Mouse (Mus musculus) thymus, postnatal 10 days (tissue): Measurements from ENCODE around the gene Trub2.
"Not testable (repeated sequence)": the region's sequence is repeated elsewhere in the genome, so short reads cannot be mapped to it uniquely, and the experiment has no call there.

Source experiments
- DNase-seq, 2 experiments: peaks; one replicate each; pipeline ENCODE4 v3.0.0; 2021; ENCODE audit warnings: low spot score in 2 of 2

The Trub2 gene

DNA sequence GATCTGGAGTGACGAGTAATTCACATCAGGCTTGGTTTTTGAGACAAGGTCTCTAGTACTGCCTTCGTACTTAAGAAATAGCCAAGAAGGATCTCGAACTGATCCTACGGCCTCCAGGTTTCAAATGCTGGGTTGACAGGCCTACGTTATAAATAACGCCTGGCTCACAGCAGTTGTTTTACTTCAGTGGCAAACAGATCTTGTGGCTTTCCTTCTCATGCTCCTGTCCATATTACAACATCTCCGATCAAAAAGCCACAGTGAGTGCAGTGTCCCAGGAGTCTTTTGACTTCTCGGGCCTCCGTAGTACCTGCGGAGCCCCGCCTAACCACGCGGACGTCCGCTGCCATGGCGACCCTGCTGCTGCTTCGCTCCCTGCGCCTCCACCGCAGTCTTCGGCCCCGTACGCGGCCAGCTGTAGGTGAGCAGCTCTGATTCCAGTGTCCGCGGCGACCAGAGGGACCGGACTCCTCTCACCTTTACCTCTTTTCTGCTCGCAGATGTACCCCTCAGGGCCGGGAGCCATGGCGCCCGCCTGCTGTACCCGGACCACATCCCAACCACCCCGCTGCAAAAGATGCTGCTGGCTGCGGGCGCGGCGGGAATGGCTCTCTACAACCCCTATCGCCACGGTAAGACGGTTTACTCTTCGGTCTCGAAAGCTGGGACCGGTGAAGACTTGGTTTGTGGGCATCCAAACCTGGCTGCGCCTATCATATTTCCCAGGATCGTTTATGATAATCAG, at the start of gene Trub2:
Trub2 (minus strand) TSS at position 566 of the 745 bp plus-strand sequence.
- peak; percentile 67 to 72 for DNase-seq

DNA sequence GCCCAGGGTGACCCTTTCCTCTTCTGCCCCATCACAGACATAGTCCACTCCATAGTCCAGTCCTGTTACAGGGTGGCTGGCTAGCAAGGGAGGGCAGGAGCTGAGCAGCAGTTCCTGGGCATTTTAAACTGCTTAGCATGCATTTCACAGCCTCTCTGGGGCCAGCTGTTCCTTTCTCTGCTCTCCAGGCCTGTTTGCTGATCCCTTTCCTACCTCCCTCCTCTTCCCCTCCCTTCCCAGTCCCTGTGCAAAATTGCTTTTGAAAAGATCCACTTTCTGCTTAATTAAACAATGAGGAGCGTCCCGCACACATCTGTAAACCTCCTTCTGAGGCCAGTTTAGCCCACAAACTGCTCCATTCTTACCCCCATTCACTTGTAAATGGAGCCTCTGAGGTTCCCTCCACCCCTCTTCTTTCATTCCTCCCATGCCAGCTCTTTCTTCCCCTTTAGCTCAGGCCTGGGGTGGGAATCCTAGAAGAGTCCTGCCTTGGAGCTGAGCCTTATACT, 47.1 kb upstream of the Trub2 start:
- no peak for DNase-seq

DNA sequence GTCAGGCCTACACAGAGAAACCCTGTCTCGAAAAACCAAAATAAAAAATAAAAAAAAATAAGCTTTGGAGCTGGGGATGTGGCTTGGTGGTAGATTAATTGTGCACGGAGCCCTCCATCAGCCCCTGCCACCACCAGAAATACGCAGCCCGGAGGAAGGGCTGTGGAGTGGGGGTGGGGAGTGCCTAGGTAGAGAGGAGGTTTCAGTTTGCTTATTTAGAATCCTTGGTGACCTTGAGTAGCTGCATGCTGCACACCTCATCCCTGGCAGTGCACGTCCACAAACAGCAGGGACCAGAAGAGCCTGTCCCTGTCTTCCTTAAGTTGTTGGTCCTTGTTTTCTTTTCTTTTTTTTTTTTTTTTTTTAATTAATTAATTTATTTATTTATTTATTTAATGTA, 45.5 kb upstream of the Trub2 start:
- DNase-seq: no peak

- DNase-seq: no peak
Measured at GRCm38 (mm10) chr2:29831106-29831505, 42.8 kb upstream of the Trub2 start.

DNA sequence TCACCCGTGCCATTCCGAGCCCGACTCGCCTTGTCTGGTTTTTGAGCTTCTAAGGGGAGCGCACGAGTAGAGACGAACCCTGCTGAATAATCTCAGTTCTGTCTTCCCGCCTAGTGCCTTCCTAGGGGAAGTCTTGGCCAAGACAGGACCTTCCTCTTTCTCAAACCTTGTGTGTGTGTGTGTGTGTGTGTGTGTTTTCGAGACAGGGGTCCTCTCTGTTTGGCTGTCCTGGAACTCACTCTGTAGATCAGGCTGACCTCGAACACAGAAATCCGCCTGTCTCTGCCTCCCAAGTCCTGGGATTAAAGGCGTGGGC, 39.4 kb upstream of the Trub2 start:
- no peak for DNase-seq

GRCm38 (mm10) chr2:29826926-29827708, 38.8 kb upstream of the Trub2 start:
- peak; percentile 85 to 89 for DNase-seq

DNA sequence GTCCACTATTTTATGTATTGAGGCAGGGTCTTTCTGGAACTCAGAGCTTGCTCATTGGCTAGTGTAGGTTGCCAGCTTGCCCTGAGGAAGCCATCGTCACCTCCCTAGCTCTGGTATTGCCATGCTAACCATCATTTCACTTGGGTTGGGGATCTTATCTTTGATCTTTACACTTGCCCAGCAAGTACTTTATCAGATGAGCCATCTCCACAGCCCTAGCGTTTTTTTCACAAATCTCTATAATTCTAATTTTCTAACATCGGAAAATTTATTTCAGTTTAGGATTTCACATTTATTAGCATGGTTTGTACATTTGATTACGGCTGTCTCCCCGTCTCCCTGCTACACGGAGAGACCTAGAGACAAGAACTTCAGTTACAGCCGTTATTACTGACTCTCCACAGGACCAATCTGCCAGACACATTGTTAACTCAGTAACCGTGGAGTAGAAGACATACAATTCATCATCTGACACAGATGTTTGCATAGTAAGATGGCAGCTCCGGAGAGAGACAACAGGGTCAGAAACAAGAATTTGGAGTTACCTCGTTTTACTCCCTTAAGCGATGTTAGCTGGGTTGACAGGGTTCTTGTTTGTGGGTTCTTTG, 38.1 kb upstream of the Trub2 start:
- DNase-seq: no peak

DNA sequence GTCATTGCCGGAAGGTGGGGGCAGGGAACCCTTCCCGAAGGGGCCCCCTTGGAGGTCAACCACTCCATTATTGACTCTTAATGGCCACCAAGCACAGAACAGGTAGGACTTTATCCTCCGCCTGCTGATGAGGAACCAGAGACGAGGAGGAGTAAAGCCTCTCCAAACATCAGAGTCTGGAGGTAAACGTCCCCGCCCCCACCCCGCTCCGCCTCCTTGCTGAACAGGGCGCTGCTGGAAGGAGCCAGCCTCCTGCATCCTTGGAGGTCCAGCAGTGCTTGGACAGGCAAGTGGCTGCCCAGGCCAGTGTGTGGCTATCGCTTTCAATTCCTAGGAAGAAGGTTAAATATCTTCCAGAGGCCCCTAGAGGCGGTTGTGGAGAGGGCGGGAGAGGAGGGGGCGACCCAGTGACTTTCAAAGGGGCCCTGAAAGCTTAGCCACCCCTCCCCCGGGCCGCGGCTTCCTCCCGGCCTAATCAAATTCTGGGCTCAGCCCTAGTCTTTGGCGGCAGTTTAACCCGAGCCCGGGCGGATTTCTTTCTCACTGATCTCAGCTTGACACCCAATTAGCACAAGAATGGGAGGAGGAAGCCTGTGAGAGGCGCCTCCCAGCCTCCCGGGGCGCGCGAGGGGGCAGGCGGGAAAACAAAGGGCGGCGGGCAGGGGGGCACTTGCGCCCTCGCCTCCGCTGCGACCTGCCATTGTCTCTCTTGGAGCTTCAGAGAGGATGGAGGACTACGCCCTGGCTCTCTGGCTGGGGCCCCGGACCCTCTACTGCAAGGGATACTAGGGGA, 31.9 kb upstream of the Trub2 start, which contains the start of gene Urm1:
Urm1 (plus strand) TSS at position 51 of the 793 bp plus-strand sequence.
- peak; percentile 60 to 68 for DNase-seq

DNA sequence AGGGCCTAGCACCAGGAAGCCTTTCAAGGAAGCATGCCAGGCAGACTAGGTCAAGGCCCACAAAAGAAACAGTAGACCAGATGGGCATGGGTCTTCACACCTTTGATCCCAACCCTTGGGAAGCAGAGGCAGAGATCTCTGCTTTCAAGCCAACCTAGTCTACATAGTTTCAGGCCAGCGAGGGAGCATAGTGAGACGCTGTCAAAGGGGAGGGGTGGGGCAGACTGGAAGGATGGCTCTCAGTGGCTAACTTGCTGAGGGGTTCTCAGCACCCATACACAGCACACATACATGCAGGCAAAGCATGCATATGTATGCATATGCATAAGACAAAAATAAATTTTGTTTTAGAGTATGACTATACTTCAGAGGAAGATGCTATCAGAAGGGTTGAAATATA, 31.1 kb upstream of the Trub2 start:
- no peak for DNase-seq

DNA sequence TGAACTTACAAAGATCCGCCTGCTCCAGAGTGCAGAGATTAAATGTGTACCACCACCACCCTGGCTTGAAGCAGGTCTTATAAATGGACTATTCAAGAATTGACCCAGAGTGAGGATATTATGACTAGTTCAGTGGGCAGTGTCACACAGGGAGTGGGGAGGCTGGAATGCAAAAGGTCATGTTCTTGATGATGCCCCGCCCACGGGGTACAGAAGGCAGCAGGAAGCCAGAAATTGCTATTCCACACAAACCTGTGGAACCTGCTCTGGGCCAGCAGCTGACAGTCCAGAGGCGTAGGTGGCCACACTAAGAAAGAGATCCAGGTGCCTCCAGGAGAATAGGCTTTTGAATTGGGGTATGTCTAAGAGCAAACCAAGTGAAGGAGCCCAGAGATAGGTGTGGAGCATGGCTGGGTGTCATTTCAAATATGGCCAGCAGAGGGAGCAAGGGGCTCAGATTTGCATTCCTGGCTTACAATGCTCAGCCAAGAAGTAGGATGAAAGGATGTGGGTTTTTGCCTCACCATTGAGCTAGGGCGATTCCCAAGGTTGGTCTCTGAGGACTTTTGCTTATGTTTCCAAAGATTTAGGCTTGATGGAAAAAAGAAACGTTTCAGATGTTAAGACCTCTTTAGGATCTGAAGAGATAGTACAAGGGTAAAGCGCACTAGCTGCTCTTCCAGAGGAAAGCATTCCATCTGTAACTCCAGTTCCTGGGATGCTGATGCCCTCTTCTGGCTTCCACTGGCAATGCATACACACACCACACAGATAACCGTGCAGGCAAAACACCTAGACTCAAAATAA, 29.3 kb upstream of the Trub2 start:
- peak; percentile 51 to 81 for DNase-seq

DNA sequence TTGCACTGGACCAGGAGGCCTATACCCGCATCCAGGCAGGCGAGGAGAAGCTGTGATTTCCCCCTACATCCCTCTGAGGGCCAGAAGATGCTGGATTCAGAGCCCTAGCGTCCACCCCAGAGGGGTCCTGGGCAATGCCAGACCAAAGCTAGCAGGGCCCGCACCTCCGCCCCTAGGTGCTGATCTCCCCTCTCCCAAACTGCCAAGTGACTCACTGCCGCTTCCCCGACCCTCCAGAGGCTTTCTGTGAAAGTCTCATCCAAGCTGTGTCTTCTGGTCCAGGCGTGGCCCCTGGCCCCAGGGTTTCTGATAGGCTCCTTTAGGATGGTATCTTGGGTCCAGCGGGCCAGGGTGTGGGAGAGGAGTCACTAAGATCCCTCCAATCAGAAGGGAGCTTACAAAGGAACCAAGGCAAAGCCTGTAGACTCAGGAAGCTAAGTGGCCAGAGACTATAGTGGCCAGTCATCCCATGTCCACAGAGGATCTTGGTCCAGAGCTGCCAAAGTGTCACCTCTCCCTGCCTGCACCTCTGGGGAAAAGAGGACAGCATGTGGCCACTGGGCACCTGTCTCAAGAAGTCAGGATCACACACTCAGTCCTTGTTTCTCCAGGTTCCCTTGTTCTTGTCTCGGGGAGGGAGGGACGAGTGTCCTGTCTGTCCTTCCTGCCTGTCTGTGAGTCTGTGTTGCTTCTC, 27.5 kb upstream of the Trub2 start:
- no peak for DNase-seq

DNA sequence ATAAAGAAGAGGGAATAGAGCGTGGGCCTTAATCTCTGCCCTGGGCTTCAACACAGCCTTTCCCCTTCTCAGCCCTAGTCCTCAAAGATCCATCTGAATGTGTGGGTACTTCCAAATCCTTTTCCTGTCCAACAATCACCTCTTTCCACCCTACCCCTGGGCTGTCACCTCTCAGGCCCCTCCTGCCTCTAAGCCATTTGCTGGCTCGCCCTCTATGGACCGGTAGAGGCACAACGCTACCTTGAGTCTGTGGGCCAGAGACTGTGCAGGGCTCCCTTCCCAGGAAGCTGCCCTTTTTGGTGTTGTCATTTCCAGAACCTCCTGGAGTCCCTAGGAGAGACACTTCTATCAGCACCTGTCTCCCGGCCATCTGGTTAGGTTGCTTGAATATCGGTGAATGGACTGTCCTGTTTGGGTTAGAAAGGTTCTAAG, 15.1 kb upstream of the Trub2 start:
- DNase-seq: peak; percentile 22 to 29

DNA sequence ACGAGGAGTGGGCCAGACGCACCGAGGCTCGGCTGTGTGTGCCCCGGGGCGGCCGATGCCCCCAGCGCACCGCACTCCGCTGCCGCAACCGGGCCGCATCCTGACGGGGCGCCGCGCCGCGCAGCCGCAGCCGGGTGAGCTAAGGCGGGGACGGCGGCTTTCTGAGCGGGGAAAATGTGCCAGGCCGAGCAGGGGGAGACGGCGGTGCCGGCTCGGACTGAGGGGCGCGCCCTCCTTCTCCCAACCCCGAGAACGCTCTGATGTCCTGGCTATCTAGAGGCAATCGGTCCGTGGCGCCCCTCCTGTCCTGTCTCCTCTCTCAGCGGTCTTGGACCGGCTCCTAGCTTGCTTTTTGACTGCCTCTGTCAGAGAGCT, 14.5 kb upstream of the Trub2 start:
- DNase-seq: no peak

DNA sequence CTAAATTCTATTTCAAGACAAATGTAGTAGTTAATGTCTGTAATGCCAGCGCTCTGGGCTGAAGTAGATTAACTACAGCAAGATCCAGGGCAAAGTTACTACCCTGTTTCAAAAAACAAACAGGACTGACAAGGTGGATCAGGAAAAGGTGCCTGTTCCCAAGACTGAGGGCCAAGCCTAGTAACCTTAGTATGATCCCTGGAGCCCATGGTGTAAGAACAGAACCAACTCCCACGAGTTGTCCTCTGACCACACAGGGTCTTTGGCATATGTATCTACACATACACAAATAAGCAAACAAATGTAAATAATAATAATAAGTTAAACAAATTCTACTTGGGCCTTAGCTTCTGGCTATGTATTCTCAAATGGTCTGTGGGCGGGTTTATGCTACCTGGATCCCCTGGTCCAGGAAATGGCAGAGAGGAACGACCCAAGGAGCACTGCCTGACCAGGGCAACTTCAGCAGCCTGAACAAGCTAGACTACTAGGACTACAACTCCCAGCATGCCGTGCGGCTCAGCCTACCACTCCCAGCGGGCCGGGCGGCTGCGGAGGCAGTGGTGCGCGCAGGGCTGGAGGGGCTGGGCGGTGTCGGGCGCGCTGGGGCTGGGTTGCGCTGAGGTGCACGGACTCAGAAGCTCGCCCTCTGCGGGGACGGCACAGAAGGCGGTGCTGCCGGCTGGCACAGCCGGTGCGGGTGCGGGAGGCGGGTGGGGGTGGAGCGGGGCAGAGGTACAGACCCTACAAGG, 13.9 kb upstream of the Trub2 start, which contains the start of gene Slc27a4:
Slc27a4 (plus strand) TSS at position 560 of the 752 bp plus-strand sequence.
- peak; percentile 90 to 96 for DNase-seq

GRCm38 (mm10) chr2:29792772-29793487, 4.6 kb upstream of the Trub2 start:
- no peak for DNase-seq

DNA sequence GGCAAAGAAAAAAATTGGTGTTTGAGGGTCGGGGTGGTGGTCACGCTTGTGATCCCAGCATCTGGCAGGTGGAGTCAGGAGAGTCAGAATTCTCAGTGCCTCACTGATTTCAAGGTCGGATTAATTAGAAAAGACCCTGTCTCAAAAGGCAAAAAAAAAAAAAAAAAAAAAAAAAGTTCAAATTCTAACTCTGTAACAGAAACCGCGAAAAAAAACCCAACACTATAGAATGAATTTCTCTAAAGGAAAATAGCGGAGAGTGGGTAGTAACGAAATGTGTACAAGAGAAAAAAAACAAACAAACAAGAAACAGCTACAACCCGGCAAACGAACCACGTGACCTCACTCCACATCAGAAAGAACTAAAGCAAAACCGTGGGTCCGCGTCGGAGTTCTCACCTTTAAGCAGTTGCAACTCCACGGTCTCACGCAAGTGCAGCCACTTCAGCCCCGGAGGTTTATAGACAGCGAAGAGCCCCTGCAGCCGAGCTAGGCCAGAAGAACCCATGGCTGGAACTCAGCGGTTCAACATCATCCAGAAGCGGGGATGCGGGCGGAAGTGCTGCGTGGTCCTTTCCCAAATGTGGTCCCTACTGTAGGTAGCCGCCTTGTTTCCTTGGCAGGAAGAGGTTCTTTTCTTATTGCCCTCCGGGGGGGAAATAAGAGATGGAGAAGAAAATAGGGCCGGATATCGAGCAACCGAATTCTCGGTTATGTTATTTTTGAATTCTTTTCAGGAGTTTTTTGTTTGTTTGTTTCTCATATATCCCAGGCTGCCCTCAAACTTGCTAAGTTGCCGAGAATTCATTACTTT, 991 bp downstream of the Trub2 start, which contains the start of gene Coq4:
Coq4 (plus strand) TSS at position 390 of the 814 bp plus-strand sequence.
- DNase-seq: peak; percentile 74 to 92

- DNase-seq: no peak
Measured at GRCm38 (mm10) chr2:29784290-29784689, 4.0 kb downstream of the Trub2 start.

DNA sequence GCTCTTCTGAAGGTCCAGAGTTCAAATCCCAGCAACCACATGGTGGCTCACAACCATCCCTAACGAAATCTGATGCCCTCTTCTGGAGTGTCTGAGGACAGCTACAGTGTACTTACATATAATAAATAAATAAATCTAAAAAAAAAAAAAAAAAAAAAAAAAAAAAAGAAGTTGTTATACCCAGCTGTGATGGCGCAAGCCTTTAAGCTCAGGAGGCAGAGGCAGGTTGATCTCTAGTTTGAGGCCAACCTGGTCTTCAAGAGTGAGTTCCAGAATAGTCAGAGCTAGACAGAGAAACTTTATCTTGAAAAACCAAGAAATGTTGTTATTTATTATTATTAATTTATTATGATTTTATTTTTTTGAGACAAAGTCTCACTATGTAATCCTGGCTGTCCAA, 7.0 kb downstream of the Trub2 start:
- DNase-seq: not testable (repeated sequence)
